Mouse (Mus musculus): ENCODE measurements around the gene Smim15. TPM values are rescaled to one million over a fixed set of nuclear protein-coding genes. Genes with fewer than 3 reads are reported as not detected.

Smim15 gene
- total RNA-seq, 2 experiments from 2014 or later: 12.7 to 41.3 TPM

DNA sequence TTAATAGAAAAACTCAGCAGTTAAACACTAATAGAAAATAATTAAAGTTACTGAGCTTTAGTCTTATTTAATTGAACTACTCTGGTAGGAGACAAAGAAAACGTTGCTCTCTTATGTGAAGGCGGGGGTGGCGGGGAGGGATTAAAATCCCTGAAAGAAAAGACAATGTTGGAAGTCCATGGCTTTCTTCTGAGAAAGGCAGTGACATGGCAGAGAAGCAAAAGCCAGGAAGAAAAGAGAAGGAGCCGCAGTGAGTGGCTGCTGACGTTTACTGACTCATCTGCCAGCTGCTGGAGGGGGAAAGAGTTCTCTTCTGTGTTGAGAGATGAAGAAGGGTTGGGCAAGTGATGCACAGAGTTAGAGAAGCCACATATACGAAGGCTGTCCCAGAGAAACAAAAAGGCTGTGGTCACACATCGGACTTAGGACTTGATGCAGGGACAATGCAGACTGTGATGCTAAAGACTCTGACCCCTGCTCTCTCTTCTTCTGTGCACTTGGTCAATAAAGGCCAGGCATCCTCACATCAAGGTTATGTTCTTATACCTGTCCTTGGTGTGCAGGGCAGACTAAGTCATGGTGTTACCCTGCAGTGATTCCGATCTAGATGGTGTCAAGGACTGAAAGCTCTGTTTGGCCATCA, 16.8 kb downstream of the Smim15 start:
- no peak for ATAC-seq (replicated peaks; ENCODE audit: low FRiP score, poor library complexity, severe bottlenecking)

DNA sequence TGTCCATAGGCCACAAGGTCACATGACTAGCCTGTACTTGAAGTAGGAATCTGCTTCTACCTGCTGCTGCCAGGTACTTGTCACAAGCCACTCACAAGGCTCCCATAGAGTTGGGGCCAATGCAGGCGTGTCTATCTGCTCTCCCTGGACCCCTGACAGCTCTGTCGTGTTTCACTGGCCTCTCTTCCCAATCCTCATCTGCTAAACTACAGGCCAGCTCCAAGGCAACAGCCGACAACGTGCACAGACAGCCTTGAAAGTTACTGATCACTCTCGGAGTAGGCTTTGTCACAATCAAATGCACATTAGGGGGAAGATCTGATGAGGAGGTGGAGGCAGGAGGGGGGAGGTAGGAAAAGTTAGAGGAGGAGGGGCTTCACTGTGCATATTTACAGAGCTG, 18.7 kb downstream of the Smim15 start:
- no peak for ATAC-seq (replicated peaks; ENCODE audit: low FRiP score, poor library complexity, severe bottlenecking)

DNA sequence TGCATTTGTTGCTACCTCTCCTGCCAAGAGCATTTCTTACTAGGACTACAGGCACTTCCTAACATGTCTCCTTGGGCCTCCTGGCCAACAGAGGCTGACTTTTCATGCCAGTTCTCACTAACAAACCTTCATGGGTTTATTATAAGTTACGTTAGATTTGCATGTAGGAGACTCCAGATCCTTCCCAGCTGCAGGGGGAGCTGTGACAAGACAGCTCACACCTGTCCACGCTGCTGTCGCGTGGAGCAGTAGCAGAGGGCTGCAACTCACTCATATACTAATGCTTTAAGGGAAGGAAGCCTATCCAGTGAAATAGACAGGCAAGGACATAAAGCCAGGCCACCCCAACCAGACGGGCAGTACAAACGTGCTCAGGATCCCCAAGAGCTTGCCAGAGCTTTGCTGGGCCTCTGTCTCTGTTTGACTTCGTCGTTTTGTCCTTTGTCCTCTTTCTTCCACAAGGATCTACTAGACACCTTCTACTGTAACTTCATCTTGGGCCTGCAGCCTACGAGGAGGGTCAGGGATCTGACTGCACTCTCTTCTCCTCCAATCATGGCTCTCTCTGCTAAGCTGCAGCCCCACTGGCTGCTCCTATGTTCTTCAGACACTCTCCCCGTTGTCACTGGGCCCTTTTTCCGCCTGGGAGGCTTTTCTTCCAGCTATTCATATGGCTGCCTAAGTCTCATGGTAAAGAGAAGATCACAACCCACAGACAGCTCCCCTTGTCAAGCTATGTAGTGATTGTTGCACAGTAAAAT, 19.3 kb downstream of the Smim15 start:
- ATAC-seq (replicated peaks; ENCODE audit: low FRiP score, poor library complexity, severe bottlenecking): no peak

DNA sequence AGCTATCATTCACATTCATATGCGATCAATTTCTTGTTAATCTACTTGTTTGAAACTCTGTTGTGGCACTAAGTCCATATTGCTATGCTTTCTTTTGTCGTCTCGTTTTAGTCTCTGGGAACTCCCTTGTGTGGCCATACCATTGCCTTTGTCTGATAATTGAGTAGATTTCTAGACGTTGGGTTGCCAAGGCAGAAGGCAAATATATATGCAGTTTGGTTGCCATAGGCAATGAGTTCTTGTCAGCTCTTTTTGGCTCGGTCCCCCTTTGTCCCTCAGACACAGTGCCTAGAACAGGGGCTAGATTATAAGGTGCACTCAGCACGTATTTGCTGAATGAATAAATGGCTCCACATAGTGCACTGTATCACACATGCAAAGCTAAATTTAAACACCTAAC, 20.1 kb downstream of the Smim15 start:
- no peak for ATAC-seq (replicated peaks; ENCODE audit: low FRiP score, poor library complexity, severe bottlenecking)

DNA sequence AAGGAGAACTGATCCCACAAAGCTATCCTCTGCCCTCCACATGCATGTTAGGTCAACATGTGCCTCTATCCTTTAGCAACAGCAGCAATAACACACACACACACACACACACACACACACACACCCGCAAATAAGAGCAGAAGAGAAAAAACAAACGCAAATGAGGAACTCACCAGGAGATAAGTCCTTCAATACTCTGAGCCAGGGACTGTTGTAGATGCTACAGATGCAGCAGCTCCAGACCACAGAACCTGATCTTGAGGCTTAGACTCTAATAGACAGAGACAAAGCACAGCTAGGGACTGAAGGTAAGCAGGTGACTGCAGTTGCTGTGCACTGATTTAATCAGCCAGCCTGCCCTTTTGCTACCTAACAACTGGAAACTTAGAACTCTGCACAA, 21.8 kb downstream of the Smim15 start:
- no peak for ATAC-seq (replicated peaks; ENCODE audit: low FRiP score, poor library complexity, severe bottlenecking)

DNA sequence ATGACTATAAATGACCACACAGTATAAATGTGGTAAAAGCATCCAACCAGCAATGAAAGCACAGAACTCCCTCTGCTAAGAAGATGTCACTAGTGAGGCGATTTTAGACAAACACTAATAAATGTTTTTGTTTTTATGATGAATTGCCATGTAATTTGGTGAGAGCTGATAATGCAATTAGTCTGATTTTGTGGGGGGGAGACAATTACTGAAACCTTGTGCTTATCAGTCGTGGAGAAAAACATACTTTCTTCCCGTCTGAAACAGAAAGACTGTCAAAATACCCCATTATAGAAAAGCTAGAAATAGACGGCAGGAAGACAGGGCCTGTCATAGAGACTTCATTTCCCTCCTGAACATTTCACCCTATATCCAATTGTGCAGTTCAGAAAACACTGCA, 24.9 kb downstream of the Smim15 start:
- no peak for ATAC-seq (replicated peaks; ENCODE audit: low FRiP score, poor library complexity, severe bottlenecking)

DNA sequence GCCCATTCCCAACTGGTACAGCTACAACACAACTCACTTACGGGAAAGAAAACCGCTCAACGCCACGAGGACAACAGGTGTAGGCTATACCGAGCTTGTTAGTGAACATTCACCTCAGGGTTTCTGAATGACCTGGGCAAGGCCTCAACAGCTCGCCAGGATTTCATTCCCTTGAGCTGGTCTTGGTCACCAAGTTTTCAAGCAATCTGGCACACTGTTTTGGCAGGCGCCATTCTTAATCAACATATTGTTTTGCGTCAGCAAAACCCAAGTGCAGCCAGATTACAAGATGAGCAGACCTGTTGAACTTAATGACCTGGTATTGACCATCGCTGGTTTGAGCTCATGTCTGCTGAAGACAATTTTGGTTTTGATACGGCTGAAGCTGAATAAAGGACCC, 25.9 kb downstream of the Smim15 start:
- ATAC-seq (replicated peaks; ENCODE audit: low FRiP score, poor library complexity, severe bottlenecking): no peak

DNA sequence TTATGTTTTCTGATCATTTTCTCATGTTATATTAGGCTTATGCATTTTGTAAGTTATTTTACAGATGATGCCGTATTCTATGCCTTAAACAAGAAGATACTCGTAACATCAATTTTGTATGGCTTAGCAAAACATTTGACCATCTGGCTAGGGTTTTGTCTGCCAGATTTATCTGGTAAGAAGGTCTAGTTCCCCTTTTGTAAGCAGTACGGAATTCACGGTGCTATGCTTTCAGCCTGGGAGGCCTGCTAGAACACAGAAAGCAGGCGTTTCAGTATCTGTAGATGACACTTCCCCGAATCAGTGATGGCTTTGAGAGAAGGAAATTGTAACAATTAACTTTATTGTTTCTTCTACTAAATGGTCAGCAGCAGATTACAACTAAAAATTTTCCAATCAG, 33.2 kb downstream of the Smim15 start:
- ATAC-seq (replicated peaks; ENCODE audit: low FRiP score, poor library complexity, severe bottlenecking): no peak

DNA sequence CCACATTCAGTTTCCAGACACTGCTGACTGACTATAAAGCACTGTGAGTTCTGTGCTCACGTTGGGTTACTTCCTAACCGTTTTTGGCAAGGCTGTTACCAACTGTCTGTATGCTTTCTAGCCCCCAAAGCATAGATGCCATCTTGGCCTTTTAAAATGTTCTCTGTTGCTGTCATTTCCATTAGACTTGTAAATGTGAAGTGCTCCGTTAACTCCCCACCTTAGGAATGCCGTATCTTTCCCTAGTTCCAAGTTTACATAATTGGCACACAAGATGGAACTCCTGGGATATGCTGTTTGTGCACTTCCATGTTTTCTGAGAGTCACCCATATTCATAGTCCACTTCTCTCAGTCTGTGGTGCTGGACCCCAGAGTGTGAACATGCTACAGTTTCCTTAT, 33.7 kb downstream of the Smim15 start:
- ATAC-seq (replicated peaks; ENCODE audit: low FRiP score, poor library complexity, severe bottlenecking): no peak

DNA sequence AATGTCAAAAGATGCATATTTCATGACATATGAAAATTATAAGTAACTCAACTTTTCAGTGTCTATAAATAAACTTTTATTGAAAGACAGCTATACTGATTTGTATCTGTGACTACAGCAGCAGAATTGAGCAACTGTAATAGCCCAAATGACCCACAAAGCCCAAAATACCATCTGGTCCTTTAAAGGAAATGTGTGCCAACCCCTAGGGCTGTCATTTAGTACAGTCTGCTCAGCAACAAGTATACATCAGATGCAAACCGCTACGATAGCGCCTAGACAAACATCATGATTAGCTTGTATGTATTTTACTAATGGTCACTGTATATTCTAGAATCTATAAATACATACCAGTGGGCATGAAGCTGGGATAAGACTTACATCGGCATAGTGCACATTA, 39.8 kb downstream of the Smim15 start:
- no peak for ATAC-seq (replicated peaks; ENCODE audit: low FRiP score, poor library complexity, severe bottlenecking)

DNA sequence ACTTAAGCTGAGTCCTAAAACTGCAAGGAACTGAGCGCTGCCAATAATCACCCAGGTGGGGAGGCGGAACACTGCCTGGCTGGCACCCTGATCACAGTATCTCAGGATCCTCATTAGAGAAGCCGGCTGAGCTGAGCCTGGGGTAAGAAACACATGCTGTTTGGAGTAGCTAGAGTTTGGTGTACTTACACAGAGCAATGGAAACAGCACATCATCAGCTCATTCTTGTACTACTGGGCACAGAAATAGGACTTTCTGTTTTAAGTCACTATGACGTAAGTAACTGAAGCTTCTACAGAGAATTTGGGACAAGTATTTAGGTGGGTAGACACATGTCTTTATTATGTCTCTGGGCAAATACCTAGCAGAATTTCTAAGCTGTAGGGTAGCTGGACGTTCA, 41.8 kb downstream of the Smim15 start:
- ATAC-seq (replicated peaks; ENCODE audit: low FRiP score, poor library complexity, severe bottlenecking): no peak

DNA sequence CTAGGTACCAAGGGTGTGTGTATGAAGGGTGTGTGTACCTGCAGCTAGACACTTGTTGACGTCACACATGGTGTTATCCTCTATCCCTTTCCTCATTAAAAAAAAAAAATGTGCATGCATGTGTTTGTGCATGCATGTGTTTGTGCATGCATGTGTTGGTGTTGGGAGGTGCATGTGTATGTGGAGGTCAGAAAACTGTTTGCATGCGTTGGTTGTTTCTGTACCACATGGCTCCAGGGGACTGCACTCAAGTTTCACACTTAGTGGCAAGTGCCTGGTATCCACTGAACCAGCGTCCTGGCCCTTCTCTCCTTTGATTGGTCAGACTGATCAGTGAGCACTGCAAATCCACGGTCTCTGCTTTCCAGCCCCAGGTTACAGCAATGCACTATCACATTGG, 42.5 kb downstream of the Smim15 start:
- no peak for ATAC-seq (replicated peaks; ENCODE audit: low FRiP score, poor library complexity, severe bottlenecking)

DNA sequence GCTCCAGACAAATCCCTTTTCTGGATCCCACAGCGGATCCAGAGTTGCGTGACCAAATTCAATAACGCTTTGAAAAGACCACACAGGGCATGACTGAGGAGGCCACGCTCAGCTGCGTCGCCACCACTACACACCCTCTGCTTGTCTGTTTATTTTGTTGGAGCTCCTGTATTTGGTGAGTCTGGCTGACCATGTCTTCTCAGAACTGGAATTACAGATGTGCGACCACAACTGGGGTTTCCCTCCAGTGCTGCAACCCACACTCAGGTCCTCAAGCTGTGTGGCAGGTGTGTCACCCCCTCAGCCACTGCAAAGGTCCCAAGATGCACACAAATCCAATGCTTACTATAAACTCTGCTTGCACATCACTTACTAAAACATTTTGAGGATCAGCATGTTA, 48.0 kb downstream of the Smim15 start:
- no peak for ATAC-seq (replicated peaks; ENCODE audit: low FRiP score, poor library complexity, severe bottlenecking)

DNA sequence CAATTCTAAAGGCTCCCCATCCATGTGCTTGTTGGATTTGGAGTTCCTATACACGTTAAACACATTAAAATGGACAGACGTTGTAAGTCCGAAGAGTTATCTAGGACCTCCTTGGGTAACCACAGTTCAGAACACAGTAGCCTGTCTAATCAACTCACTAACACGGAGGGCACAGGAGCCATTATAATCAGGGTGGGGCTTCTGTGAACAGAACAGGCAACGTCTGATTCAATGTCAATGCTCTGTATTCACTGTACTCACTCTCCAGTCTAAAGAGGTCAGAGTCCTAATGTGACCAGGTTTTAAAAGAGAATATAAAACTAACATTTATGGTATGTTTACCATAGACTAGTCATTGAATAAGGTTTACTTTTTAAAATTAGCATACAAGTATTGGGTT, 50.4 kb downstream of the Smim15 start:
- ATAC-seq (replicated peaks; ENCODE audit: low FRiP score, poor library complexity, severe bottlenecking): no peak

DNA sequence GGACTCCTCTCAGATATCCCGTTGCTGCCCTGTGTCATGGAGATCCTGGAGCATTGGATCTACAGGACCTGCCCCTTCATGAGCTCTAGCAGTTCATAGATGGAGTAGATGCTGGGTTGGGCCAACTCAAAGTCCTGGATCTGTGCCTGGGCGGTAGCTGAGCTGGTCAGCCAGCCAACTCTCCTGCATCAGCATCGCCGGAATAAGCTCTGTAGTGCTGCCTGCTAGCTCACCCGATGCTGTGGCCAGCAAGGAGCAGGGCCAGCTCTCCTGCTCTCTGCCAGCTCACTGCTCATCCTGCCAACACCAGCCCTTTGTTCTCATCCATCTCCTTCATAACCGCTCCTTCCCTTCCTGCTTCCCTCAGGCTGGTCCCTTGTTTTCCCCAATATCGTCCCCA, 51.4 kb downstream of the Smim15 start:
- ATAC-seq (replicated peaks; ENCODE audit: low FRiP score, poor library complexity, severe bottlenecking): no peak

DNA sequence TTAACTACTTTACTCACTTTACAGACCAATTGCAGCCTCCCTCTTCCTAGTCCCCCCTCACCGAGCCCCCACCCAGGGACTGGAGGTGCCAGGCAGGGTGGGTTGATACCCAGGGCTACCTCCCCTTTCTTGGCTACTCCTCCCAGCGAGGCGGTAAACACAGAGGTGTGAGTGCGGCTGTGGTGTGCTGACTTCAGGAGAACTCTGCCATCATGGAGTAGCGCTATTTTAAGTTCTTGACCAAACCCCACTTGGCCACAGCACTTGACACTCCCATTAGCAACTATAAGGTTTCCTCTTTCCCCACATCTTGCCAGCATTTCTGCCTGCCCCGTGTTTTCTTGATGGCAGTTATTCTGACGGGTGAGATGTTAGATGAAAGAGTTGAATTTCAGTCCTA, 52.2 kb downstream of the Smim15 start:
- ATAC-seq (replicated peaks; ENCODE audit: low FRiP score, poor library complexity, severe bottlenecking): no peak

Other genes with a start within 250 kb of the Smim15 start
- gene Ndufaf2, start 114.2 kb downstream of the Smim15 start, total RNA-seq (2015; ENCODE audit: low replicate concordance): 13.8 and 24.7 TPM in 2 replicates
- gene Ndufaf2, start 114.2 kb downstream of the Smim15 start, total RNA-seq (2017; ENCODE audit: low replicate concordance): 6.0 and 13.5 TPM in 2 replicates
- gene Ercc8, start 114.3 kb downstream of the Smim15 start, total RNA-seq (2015; ENCODE audit: low replicate concordance): 0.77 and 2.1 TPM in 2 replicates
- 2.3 and 3.6 TPM in 2 replicates for gene Ercc8, start 114.3 kb downstream of the Smim15 start, total RNA-seq (2017; ENCODE audit: low replicate concordance)
- gene Elovl7, start 170.0 kb downstream of the Smim15 start, total RNA-seq (2015; ENCODE audit: low replicate concordance): 1.0 and 4.0 TPM in 2 replicates
- gene Elovl7, start 170.0 kb downstream of the Smim15 start, total RNA-seq (2017; ENCODE audit: low replicate concordance): not detected in 2 replicates

Data from erythroblast, adult 5-6 weeks (primary cell).